Mouse (Mus musculus) E14TG2a.4 (cell line): ENCODE measurements around the gene Ttc16.

Source experiments
- CTCF ChIP-seq: conservative IDR thresholded peaks from 2 replicates; pipeline ENCODE4 v1.5.1; 2014; ENCODE audit warnings: low read length
- NANOG ChIP-seq: IDR thresholded peaks from 2 replicates; pipeline ENCODE4 v1.6.1; 2014; ENCODE audit warnings: borderline replicate concordance, low read length, mixed read lengths

GRCm38 (mm10) chr2:32712108-32712551 is 63.3 kb downstream of the Ttc16 start:
- TF ChIP-seq CTCF (no peak), NANOG (no peak)
